Mouse (Mus musculus): ENCODE results near the gene Fbxo48.

GRCm38 (mm10) chr11:16950976-16951760 lies at the start of gene Fbxo48:
- TF ChIP-seq CTCF (IDR thresholded peaks at IDR 0.05; ENCODE audit: borderline replicate concordance, control insufficient read depth, extremely low read depth, insufficient read depth, low read length, poor library complexity): 0 out of 2 replicates have a peak, but pooled peaks have one; percentile 14
- TF ChIP-seq POLR2A (IDR thresholded peaks at IDR 0.05; ENCODE audit: control insufficient read depth, extremely low read depth, insufficient read depth, low read length, poor library complexity): peak; percentile 69

Measured in thymus, adult 2 months (tissue).